Mouse (Mus musculus) cerebellum, postnatal 25 days (tissue): ENCODE data around the gene Shd.

ENCODE experiments used
- DNase-seq, 2 experiments: peaks; one replicate each; pipeline ENCODE4 v3.0.0; 2021; ENCODE audit warnings: mixed read lengths in 2 of 2

Shd gene

DNA sequence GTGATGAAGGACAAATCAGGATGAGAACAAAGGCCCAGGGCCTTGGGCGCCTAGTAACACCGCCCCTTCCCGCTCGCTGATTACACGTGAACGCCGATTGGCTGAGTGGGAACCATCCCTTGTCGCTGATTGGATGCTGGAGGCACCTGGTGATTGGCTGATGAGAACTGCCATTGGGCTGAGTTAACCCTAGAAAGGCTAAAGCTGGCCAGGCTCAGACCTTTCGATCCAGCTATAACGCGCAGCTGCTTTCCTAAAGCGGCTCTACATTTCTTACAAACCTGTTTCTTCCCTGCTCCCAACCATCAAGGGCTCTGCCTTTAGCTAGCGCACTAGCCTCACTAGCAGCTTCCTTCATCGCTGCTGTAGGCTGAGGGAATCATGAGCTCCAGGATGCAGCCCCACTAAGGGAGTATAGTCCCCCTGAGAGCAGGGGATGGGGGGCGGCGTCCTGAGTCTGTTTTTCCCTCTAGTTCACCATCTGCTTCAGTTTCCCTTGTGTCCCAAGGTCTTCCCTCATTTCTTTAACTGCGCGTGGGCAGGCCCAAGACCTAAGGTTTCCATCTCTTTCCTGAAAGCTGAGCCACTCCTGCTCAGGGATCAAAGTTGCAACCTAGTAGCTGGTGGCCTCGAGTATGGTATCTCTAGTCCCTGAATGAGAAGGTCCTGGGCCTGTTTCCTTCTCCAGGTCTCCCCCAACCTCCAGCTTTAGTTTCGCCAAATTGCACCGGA, 38.3 kb downstream of the Shd start:
- DNase-seq, result peak; percentile 90 to 94

DNA sequence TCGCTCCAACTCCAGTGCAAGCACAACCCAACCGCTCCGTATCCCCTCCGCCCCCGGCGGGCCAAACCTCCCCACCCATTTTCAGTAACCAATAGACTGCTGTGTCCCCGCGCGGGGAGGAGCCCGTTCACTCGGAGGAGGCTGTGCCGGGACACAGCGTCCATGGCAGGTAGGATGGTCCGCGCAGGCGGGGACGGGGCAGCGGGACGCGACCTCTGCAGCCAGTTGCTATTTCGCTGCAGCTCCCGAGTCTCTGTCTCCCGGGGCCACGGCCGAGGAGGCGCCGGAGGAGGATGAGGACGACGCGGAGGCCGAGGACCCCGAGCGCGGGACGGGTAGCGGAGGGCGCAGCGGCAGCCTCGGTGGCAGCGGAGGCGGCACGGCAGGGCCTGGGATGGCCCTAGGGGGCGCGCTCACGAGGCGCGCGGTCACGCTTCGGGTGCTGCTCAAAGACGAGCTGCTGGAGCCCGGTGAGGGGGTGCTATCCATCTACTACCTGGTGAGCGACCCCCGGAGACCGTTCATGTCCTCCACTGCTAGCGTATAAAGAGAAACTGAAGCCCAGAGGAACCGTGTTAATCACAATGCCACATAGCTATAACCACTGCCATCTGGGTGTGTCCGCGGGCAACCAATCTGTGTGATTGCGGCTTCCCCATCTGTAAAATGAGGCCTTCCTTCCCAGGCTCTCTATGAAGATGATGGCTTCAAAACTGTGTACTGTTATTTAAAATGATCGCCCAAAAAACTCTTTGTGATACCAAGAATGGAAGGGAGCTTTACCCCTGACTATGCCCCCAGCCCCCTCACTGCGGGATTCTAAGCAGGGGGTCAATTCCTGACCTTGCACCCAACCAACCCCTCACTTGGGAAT, 39.1 kb downstream of the Shd start:
- DNase-seq, result peak; percentile 96

GRCm38 (mm10) chr17:56009962-56010240, 39.6 kb downstream of the Shd start:
- DNase-seq, result peak in 1 of 2 experiments; percentile 34

DNA sequence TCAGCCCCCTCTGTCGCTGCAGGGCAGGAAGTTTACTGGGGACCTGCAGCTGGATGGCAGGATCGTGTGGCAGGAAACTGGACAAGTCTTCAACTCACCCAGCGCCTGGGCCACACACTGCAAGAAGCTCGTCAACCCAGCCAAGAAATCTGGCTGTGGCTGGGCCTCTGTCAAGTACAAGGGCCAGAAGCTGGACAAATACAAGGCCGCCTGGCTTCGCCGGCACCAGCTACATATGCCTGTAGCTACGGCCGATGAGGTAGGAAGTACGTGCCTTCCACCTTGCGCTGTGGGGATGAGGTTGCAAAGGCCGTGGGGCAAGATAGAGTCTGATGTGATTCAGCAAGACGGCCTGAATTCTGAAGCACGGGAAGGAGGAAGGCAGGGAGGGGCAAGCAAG, 40.0 kb downstream of the Shd start:
- DNase-seq, result no peak

DNA sequence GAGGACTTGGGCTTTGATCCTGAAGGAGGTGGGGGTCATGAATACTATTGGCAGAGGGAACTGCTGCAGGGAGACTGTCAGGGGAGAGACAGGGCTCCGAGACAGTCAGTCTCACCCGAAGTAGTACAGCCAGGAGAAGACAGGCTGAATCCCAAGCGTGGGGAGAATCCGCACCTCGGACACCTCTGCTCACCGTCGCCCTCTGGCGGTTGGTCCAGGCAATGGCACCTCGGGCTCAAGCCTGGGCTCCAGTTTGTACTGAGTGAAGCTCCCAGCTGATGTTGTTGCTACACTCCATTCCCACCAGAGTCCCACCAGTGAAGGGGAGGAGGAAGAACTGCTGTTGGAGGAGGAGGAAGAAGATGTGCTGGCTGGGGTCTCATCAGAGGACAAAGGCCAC, 40.4 kb downstream of the Shd start:
- DNase-seq, result peak; percentile 86 to 91

DNA sequence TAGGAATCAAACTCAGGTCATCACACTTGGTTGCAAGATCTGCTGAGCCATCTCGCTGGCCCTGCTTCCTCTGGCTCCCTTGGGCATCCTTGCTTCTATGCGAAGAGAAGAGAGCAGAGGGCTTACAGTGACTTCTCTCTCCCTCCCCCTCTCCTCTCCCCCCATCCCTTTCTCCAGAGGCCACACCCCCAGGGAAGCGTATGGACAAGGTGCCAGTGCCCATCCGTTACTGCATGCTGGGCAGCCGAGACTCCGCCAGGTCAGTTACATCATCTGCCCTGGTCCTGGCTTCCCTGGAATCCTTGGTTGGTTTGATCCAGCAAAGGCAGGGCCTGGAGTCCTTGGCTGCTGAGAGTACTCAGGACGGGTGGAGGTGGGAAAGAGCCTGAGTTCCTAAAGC, 41.2 kb downstream of the Shd start:
- DNase-seq, result peak; percentile 55 to 66

- no peak for DNase-seq
Observed at GRCm38 (mm10) chr17:56015293-56015692, 45.0 kb downstream of the Shd start.

DNA sequence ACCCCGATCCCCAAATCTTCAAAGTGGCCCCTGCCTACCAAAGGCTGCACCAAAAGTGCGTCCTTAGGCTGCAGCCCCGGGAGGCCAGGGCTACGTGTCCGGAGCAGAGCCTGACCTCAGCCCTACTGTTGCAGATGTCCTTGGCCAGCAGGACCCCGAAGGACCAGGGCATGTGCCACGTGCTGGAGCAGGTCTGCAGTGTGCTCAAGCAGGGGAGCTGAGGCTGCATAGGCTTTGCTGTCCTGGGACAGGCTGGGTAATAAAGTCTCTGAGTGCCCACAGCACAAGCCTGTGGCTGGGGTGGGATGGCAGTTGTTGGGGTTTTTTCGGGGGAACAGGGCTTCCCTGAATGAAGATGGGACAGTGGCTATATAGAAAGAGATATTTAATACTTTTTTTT, 46.1 kb downstream of the Shd start:
- no peak for DNase-seq

DNA sequence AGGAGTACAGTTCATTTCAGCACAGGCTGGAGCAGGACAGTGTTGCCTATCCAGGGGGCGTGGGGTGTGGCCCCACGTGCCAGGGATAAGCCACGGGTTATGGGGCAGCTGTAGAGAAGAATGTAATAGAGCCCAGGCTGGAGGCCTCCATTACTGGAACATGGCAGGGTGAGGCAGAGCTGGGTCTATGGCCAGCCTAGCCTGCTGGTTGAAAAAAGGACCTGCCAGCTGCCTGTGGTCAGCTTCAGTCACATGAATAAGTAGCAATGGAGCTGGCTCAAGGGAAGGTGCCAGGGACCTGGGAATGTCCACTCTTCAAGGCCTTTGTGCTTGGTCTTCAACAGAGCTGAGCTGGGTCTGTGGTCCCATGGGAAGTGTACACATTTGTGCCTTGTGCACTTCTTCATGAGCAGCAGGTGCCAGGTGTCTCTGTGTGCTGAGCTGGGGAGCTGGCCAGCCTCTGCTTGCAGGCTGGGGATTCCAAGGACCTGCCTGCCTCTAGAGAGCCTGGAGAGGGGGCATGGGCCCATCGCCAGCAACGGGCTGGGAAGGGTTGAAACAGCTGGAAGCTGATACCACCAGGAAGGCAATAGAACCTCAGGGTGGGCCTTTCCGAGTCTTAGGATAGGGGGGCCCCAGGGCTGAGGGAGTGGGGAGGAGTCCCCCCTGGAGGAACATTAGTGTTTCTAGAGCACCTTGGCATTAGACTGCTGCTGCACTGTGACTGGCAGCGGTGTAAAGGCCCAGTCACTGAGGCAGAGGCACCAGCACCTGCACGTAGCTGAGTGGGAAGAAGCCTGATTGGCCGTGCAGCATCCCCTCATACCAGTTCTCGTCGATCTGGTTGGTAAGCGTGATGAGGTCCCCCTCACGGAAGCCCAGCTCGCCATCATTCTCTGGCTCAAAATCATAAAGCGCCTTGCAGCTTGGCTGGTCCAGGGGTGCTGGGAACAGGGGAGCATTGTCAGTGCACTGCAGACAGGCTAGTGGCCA, 46.8 kb downstream of the Shd start:
- DNase-seq, result peak; percentile 42 to 62

DNA sequence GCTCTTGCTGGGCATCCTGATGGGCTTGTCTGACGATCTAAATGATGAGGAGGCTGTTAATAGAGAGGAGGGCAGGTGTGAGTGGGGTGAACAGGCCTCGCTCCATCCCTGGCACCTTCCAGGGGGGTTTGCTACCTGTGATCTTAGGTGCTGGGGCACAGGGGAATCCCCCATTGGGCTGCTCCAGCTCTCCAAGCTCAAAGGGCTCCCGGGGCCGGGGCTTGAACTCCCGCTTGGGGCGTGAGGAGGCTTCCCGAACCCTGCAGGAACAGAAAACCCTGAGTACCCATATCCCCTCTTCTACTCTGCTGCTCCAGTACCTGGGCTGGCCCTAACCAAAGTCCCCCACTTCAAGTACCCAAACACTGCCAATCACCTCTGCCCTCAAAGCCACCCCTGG, 47.6 kb downstream of the Shd start:
- peak in 1 of 2 experiments; percentile 38 for DNase-seq

GRCm38 (mm10) chr17:56018347-56019131, 48.3 kb downstream of the Shd start:
- peak; percentile 86 to 91 for DNase-seq

DNA sequence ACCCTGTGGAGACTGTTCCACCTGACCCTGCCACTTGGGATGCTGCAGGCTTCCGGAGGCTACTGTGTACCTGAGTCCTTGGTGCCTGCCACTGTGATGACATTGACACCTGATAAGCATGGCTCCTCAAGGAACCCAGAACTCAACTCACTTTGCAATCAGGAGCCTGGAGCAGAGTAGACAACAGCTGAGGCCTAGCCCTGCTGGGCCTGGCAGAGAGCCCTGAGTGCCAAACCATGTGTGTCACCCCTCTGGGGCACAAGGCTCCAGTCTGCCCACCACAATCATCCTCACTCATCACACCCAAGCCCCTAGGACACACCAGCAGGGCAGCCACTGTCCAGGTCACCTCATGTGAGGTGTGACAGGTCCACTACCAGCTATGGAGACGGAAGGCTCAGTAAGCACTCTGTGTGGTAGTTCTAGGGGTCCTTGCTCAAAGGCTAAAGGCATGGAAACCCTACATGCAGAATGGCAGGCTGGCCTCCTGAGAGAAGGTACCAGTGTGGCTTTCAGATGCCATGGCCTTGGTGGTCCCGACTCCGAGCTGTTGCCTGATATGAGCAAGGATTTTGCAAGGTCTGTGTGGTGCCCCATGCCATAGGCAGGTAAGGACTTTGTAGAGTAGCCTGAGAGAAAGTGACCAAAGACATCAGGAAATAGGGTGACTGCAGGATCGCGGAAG, 50.3 kb downstream of the Shd start:
- peak in 1 of 2 experiments; percentile 12 for DNase-seq

- DNase-seq, result peak; percentile 42 to 44
Observed at GRCm38 (mm10) chr17:56021161-56021910, 51.1 kb downstream of the Shd start.

DNA sequence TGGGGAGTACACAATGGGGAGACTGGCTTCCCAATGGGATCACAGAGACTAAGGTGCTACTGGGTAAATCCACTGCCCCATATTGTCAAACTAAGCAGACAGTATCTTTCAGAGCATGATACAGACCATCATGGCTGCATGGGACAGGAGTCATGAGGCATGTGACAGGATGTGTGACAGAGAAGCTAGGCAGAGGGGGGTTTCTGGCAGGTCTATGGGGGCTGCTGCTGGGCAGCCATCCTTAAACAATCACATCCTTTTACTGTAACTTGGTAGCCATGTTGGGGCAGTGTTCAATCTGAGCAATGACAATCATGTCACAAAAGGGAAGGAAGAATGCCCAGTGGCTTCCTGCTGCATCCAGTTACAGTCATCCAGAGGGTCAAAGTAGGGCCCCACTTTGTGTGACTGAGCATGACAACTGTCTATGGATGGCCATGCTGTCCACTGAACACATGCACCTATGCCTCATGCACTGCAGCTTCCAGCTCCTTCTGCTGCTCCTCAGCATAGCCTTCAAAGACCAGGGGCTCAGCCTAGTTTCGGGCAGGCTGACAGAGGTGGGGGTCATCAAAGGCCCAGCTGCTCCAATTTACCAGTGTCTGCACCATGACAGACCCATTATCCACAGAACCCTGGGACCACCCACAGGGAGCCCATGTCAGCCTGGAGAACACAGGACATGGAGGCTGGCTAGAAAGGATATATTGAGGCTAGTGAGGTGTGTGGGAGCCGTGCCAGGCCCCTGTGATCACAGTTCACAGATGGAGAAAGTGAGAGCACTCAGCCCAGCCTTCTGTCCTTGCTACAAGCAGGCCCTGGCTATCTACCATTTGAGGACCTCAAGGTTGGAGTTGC, 52.1 kb downstream of the Shd start:
- peak; percentile 76 to 84 for DNase-seq

GRCm38 (mm10) chr17:56022989-56023290, 52.7 kb downstream of the Shd start:
- DNase-seq, result no peak

DNA sequence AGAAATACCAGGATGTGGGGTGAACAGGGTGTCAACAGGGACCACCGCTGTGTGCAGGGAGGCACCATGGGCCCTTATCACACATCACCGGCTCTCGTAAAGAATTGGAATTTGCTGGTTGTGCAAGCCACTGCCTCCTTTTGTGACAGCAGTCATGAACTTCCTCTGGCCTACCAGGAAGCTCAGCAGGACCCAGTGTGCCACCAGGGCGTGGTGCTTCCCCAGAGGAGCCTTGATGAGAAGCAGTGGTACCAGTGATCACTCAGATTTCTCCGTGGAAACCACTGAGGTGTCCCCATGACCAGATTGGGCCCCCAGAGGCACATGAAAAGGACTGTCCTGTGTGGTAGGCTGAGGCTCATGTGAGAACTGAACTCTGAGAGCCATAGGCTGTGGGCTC, 53.1 kb downstream of the Shd start:
- peak in 1 of 2 experiments; percentile 33 for DNase-seq

- no peak for DNase-seq
Observed at GRCm38 (mm10) chr17:56024476-56024875, 54.2 kb downstream of the Shd start.

GRCm38 (mm10) chr17:56024931-56025330, 54.7 kb downstream of the Shd start:
- no peak for DNase-seq
